Mouse (Mus musculus) kidney, adult 2 months (tissue): ENCODE measurements around the gene Ddc.

Experiments
- CTCF ChIP-seq: fragments of 200-500 bp; conservative IDR thresholded peaks from 2 replicates; pipeline ENCODE4 v1.5.1; 2011; ENCODE audit warnings: low read depth, mild to moderate bottlenecking, control low read depth, low read length, moderate library complexity, mixed read lengths; ENCODE audit not compliant: insufficient read depth, insufficient read length
- POLR2A ChIP-seq: fragments of 200-500 bp; IDR thresholded peaks from one replicate; pipeline ENCODE4 v1.6.1; 2011; ENCODE audit warnings: low read depth, low read length, control low read depth

DNA sequence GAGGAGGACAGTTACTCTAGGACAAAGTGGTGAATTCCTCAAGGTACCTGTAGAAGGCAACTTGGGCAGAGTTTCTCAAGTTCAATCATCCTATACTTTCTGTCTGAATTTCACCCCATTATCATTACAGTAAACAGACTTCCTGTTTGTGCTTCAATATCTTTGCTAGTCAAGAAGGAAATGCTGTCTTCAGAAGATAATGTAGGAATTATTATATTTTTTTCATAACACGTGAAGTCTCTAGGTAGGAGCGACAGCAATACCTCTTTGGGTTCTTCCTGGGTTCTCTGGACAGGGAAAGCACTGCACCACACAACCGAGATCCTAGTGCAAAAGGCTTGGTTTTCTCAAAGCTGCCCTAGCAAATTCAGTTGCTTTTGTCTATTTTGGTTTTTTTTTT lies 21.6 kb downstream of the Ddc start:
- no peak for TF ChIP-seq POLR2A
- TF ChIP-seq CTCF, result no peak
